Mouse (Mus musculus): Measurements from ENCODE around the gene Marco. TPM values are rescaled to one million over a fixed set of nuclear protein-coding genes. Genes with fewer than 3 reads are reported as not detected.
A peak's percentile ranks its signal among the peaks of the same experiment; 100 is the strongest.

The Marco gene
- polyA plus RNA-seq, 1 experiment from 2014 or later, result 0.42 TPM

GRCm38 (mm10) chr1:120451486-120452270 lies 53.1 kb downstream of the Marco start:
- H3K9me3 ChIP-seq (ENCODE audit: low read length), result no peaks in the 10 kb centered on the region
- H3K27ac ChIP-seq (ENCODE audit: low read length), result no peak overlapping the region
- no peak overlapping the region for H3K4me2 ChIP-seq (replicated peaks; ENCODE audit: low read depth, low read length)
- H3K36me3 ChIP-seq (ENCODE audit: insufficient read depth, low read length), result no peaks in the 10 kb centered on the region
- H3K9ac ChIP-seq (replicated peaks; ENCODE audit: low read length), result no peak overlapping the region
- no peak; the same call in 1 of the 2 replicates for ATAC-seq (ENCODE audit: low FRiP score, low TSS enrichment)
- no peak overlapping the region for H3K4me3 ChIP-seq (ENCODE audit: low read length)
- H3K27me3 ChIP-seq (ENCODE audit: insufficient read depth, low read length), result 0 out of 2 replicates have a peak, but pooled peaks cover 3% of the 10 kb centered on the region
- WGBS, result 81% methylated on average over 9 of the region's 9 CpGs
- no peaks in the 10 kb centered on the region for H3K4me1 ChIP-seq (ENCODE audit: insufficient read depth, low read length)

- 0 out of 2 replicates have a peak, but pooled peaks cover 3% of the 10 kb centered on the region for H3K27me3 ChIP-seq (ENCODE audit: insufficient read depth, low read length)
- H3K4me3 ChIP-seq (ENCODE audit: low read length), result no peak overlapping the region
- H3K4me1 ChIP-seq (ENCODE audit: insufficient read depth, low read length), result no peaks in the 10 kb centered on the region
- 61% methylated on average over 2 of the region's 2 CpGs for WGBS
- no peaks in the 10 kb centered on the region for H3K36me3 ChIP-seq (ENCODE audit: insufficient read depth, low read length)
- no peaks in the 10 kb centered on the region for H3K9me3 ChIP-seq (ENCODE audit: low read length)
- H3K27ac ChIP-seq (ENCODE audit: low read length), result no peak overlapping the region
- no peak for ATAC-seq (ENCODE audit: low FRiP score, low TSS enrichment)
- H3K9ac ChIP-seq (replicated peaks; ENCODE audit: low read length), result no peak overlapping the region
- no peak overlapping the region for H3K4me2 ChIP-seq (replicated peaks; ENCODE audit: low read depth, low read length)
Observed at GRCm38 (mm10) chr1:120449662-120450061, 55.2 kb downstream of the Marco start.

GRCm38 (mm10) chr1:120443228-120443639 lies 61.6 kb downstream of the Marco start:
- no peaks in the 10 kb centered on the region for H3K27me3 ChIP-seq (ENCODE audit: insufficient read depth, low read length)
- 55% methylated on average over 3 of the region's 3 CpGs for WGBS
- no peak for ATAC-seq (ENCODE audit: low FRiP score, low TSS enrichment)
- H3K9me3 ChIP-seq (ENCODE audit: low read length), result no peaks in the 10 kb centered on the region
- H3K27ac ChIP-seq (ENCODE audit: low read length), result no peak overlapping the region
- no peak overlapping the region for H3K9ac ChIP-seq (replicated peaks; ENCODE audit: low read length)
- H3K36me3 ChIP-seq (ENCODE audit: insufficient read depth, low read length), result no peaks in the 10 kb centered on the region
- no peak overlapping the region for H3K4me3 ChIP-seq (ENCODE audit: low read length)
- H3K4me1 ChIP-seq (ENCODE audit: insufficient read depth, low read length), result no peaks in the 10 kb centered on the region
- no peak overlapping the region for H3K4me2 ChIP-seq (replicated peaks; ENCODE audit: low read depth, low read length)

GRCm38 (mm10) chr1:120441587-120441986 lies 63.2 kb downstream of the Marco start:
- H3K36me3 ChIP-seq (ENCODE audit: insufficient read depth, low read length), result no peaks in the 10 kb centered on the region
- WGBS, result 19% methylated on average over 2 of the region's 2 CpGs
- no peaks in the 10 kb centered on the region for H3K4me1 ChIP-seq (ENCODE audit: insufficient read depth, low read length)
- no peaks in the 10 kb centered on the region for H3K27me3 ChIP-seq (ENCODE audit: insufficient read depth, low read length)
- H3K4me3 ChIP-seq (ENCODE audit: low read length), result no peak overlapping the region
- H3K27ac ChIP-seq (ENCODE audit: low read length), result no peak overlapping the region
- H3K9ac ChIP-seq (replicated peaks; ENCODE audit: low read length), result no peak overlapping the region
- no peak overlapping the region for H3K4me2 ChIP-seq (replicated peaks; ENCODE audit: low read depth, low read length)
- no peaks in the 10 kb centered on the region for H3K9me3 ChIP-seq (ENCODE audit: low read length)
- ATAC-seq (ENCODE audit: low FRiP score, low TSS enrichment), result peak; percentile 31; the same call in 1 of the 2 replicates

GRCm38 (mm10) chr1:120435591-120435990 lies 69.2 kb downstream of the Marco start:
- 67% methylated on average over 5 of the region's 5 CpGs for WGBS
- Histone ChIP-seq H3K4me3 (ENCODE audit: low read length) (no peak overlapping the region), H3K9ac (replicated peaks; ENCODE audit: low read length) (no peak overlapping the region), H3K4me2 (replicated peaks; ENCODE audit: low read depth, low read length) (no peak overlapping the region), H3K27me3 (ENCODE audit: insufficient read depth, low read length) (no peaks in the 10 kb centered on the region), H3K9me3 (ENCODE audit: low read length) (no peaks in the 10 kb centered on the region), H3K27ac (ENCODE audit: low read length) (no peak overlapping the region), H3K36me3 (ENCODE audit: insufficient read depth, low read length) (no peaks in the 10 kb centered on the region), H3K4me1 (ENCODE audit: insufficient read depth, low read length) (no peaks in the 10 kb centered on the region)
- ATAC-seq (ENCODE audit: low FRiP score, low TSS enrichment), result no peak

GRCm38 (mm10) chr1:120430171-120430570 lies 74.7 kb downstream of the Marco start:
- H3K27me3 ChIP-seq (ENCODE audit: insufficient read depth, low read length), result no peaks in the 10 kb centered on the region
- H3K36me3 ChIP-seq (ENCODE audit: insufficient read depth, low read length), result no peaks in the 10 kb centered on the region
- 69% methylated on average over 5 of the region's 5 CpGs for WGBS
- no peak overlapping the region for H3K9ac ChIP-seq (replicated peaks; ENCODE audit: low read length)
- H3K9me3 ChIP-seq (ENCODE audit: low read length), result no peaks in the 10 kb centered on the region
- H3K27ac ChIP-seq (ENCODE audit: low read length), result no peak overlapping the region
- H3K4me3 ChIP-seq (ENCODE audit: low read length), result no peak overlapping the region
- ATAC-seq (ENCODE audit: low FRiP score, low TSS enrichment), result no peak
- no peaks in the 10 kb centered on the region for H3K4me1 ChIP-seq (ENCODE audit: insufficient read depth, low read length)
- H3K4me2 ChIP-seq (replicated peaks; ENCODE audit: low read depth, low read length), result no peak overlapping the region

- Histone ChIP-seq H3K9ac (replicated peaks; ENCODE audit: low read length) (no peak overlapping the region), H3K27ac (ENCODE audit: low read length) (no peak overlapping the region), H3K4me1 (ENCODE audit: insufficient read depth, low read length) (no peaks in the 10 kb centered on the region), H3K27me3 (ENCODE audit: insufficient read depth, low read length) (no peaks in the 10 kb centered on the region), H3K4me3 (ENCODE audit: low read length) (no peak overlapping the region), H3K4me2 (replicated peaks; ENCODE audit: low read depth, low read length) (no peak overlapping the region), H3K36me3 (ENCODE audit: insufficient read depth, low read length) (no peaks in the 10 kb centered on the region), H3K9me3 (ENCODE audit: low read length) (no peaks in the 10 kb centered on the region)
- no peak for ATAC-seq (ENCODE audit: low FRiP score, low TSS enrichment)
- WGBS, result 64% methylated on average over 8 of the region's 8 CpGs
Observed at GRCm38 (mm10) chr1:120425587-120425986, 79.2 kb downstream of the Marco start.

Other genes starting within 250 kb of the Marco start
- 2.8 and 4.0 TPM in 2 replicates for gene Steap3, start 232.3 kb downstream of the Marco start, polyA plus RNA-seq (2015; fragmentation: Nextera tagmentation; extraction: Ambion mirVana)
- 0.07 TPM in 1 of 2 replicates, not detected in the other for gene C1ql2, start 164.4 kb downstream of the Marco start, polyA plus RNA-seq (2015; fragmentation: Nextera tagmentation; extraction: Ambion mirVana)
- 0.06 TPM in 1 of 2 replicates, not detected in the other for gene En1, start 97.4 kb upstream of the Marco start, polyA plus RNA-seq (2015; fragmentation: Nextera tagmentation; extraction: Ambion mirVana)

Data from kidney, embryonic 16.5 days (tissue).